Mouse (Mus musculus) heart, embryonic 10.5 days (tissue): ENCODE results near the gene Mcoln3. TPM values are rescaled to one million over a fixed set of nuclear protein-coding genes. Genes with fewer than 3 reads are reported as not detected.

Source experiments
- DNase-seq: peaks from one replicate; pipeline ENCODE4 v3.0.0-alpha.2; 2017; ENCODE audit warnings: low spot score
- H3K27ac ChIP-seq: fragments of 300-500 bp; sonication (generic); 2 replicates; pipeline ENCODE4 v1.5.1; 2016; ENCODE audit warnings: mild to moderate bottlenecking
- H3K27me3 ChIP-seq: fragments of 300-500 bp; sonication (generic); 2 replicates; pipeline ENCODE4 v1.6.1; 2016; ENCODE audit warnings: mild to moderate bottlenecking; ENCODE audit not compliant: poor library complexity, insufficient read depth, severe bottlenecking
- H3K36me3 ChIP-seq: fragments of 300-500 bp; sonication (generic); 2 replicates; pipeline ENCODE4 v1.6.1; 2016; ENCODE audit warnings: mild to moderate bottlenecking, moderate library complexity
- H3K4me1 ChIP-seq: fragments of 300-500 bp; sonication (generic); 2 replicates; pipeline ENCODE4 v1.6.1; 2016; ENCODE audit warnings: mild to moderate bottlenecking
- H3K4me3 ChIP-seq: fragments of 300-500 bp; sonication (generic); 2 replicates; pipeline ENCODE4 v1.5.1; 2016; ENCODE audit warnings: mild to moderate bottlenecking, moderate library complexity
- H3K9me3 ChIP-seq: fragments of 300-500 bp; sonication (generic); 2 replicates; pipeline ENCODE4 v1.6.1; 2016; ENCODE audit warnings: mild to moderate bottlenecking, moderate library complexity
- WGBS: fragments of 180-500 bp; shearing (Covaris S2); methylation state at CpG from one replicate; pipeline ENCODE4 v1.1.7; 2016; 5-methylcytosine and 5-hydroxymethylcytosine counted together
- polyA plus RNA-seq: library from polyadenylated mRNA; unstranded; fragments of >200 nt; fragmentation: Nextera tagmentation; extraction: Ambion mirVana; gene quantifications from 2 replicates; pipeline ENCODE4 v1.2.1, GENCODE M21; 2016

The Mcoln3 gene
- polyA plus RNA-seq, 1 experiment from 2014 or later: 3.6 TPM

DNA sequence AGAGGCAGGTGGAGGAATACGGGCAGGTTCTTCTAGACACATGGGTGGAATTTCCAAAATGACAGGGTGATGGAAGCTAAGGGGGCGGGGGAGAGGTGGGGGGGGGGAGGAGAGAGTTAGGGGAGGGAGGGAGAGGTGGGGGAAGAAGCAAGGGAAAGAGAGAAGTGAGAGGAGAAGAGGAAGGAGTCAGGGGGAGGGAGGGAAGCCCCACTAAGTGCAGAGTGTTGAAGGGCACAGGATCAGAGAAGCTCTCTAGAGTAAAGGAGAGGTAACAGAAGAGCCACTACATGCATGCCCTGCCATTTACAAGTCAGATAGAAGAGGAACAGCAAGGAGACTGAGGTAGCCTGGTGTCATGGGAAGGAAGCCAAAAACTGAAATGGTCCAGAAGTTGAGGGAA lies 39.6 kb downstream of the Mcoln3 start:
- DNase-seq: no peak
- Histone ChIP-seq H3K9me3 (no peaks in the 10 kb centered on the region), H3K27ac (no peak overlapping the region), H3K27me3 (peaks cover 21% of the 10 kb centered on the region), H3K36me3 (no peaks in the 10 kb centered on the region), H3K4me1 (peaks cover 16% of the 10 kb centered on the region; the same call in 1 of the 2 replicates), H3K4me3 (no peak overlapping the region)
- WGBS: 80% methylated on average over 2 of the region's 2 CpGs

GRCm38 (mm10) chr3:146158039-146158438 lies 40.8 kb downstream of the Mcoln3 start:
- WGBS: 82% methylated on average over 4 of the region's 4 CpGs
- H3K27ac ChIP-seq: no peak overlapping the region
- no peak overlapping the region for H3K4me3 ChIP-seq
- no peak for DNase-seq
- H3K27me3 ChIP-seq: peaks cover 11% of the 10 kb centered on the region
- peaks cover 16% of the 10 kb centered on the region; the same call in 1 of the 2 replicates for H3K4me1 ChIP-seq
- no peaks in the 10 kb centered on the region for H3K9me3 ChIP-seq
- no peaks in the 10 kb centered on the region for H3K36me3 ChIP-seq

GRCm38 (mm10) chr3:146159360-146159759 lies 42.1 kb downstream of the Mcoln3 start:
- WGBS: 86% methylated on average over 2 of the region's 2 CpGs
- no peak for DNase-seq
- peaks cover 10% of the 10 kb centered on the region; the same call in 1 of the 2 replicates for H3K27me3 ChIP-seq

GRCm38 (mm10) chr3:146162197-146162596 lies 44.9 kb downstream of the Mcoln3 start:
- 78% methylated on average over 4 of the region's 4 CpGs for WGBS
- no peak for DNase-seq

More at GRCm38 (mm10) chr3:146159360-146159759, 42.1 kb downstream of the Mcoln3 start:
- H3K4me1 ChIP-seq: peaks cover 9% of the 10 kb centered on the region; the same call in 1 of the 2 replicates
- no peak overlapping the region for H3K27ac ChIP-seq
- no peak overlapping the region for H3K4me3 ChIP-seq
- no peaks in the 10 kb centered on the region for H3K9me3 ChIP-seq
- H3K36me3 ChIP-seq: no peaks in the 10 kb centered on the region

DNA sequence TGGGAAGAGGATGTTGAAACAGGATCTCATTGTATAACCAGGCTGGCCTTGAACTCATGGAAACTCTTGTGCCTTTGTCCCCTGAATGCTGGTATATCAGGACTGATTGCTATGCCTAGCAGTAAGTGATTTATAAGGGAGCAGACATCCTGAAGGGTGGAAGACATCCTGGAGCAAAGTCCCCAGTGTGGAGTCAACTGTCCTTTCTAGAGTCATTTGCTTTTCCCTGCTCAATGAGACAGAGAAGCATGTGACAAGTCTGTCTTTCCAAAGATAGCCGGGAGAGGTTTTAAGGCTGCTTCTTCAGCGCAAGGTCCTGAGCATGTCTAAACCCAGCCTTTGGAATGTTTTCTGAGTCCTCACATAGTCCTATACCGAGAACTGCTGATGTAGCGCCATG lies 52.1 kb downstream of the Mcoln3 start:
- Histone ChIP-seq H3K27ac (no peak overlapping the region), H3K4me1 (peaks cover 9% of the 10 kb centered on the region), H3K36me3 (no peaks in the 10 kb centered on the region), H3K27me3 (no peaks in the 10 kb centered on the region), H3K4me3 (no peak overlapping the region), H3K9me3 (no peaks in the 10 kb centered on the region)
- WGBS: 79% methylated on average over 4 of the region's 4 CpGs
- no peak for DNase-seq

More at GRCm38 (mm10) chr3:146162197-146162596, 44.9 kb downstream of the Mcoln3 start:
- Histone ChIP-seq H3K36me3 (no peaks in the 10 kb centered on the region), H3K27me3 (peaks cover 2% of the 10 kb centered on the region; the same call in 1 of the 2 replicates), H3K4me1 (peaks cover 9% of the 10 kb centered on the region), H3K4me3 (no peak overlapping the region), H3K27ac (no peak overlapping the region), H3K9me3 (no peaks in the 10 kb centered on the region)

GRCm38 (mm10) chr3:146173030-146173429 lies 55.8 kb downstream of the Mcoln3 start:
- H3K4me1 ChIP-seq: peaks cover under 1% of the 10 kb centered on the region; the same call in 1 of the 2 replicates
- WGBS: 55% methylated on average over 5 of the region's 5 CpGs
- H3K27ac ChIP-seq: no peak overlapping the region
- no peak overlapping the region for H3K4me3 ChIP-seq
- H3K27me3 ChIP-seq: no peaks in the 10 kb centered on the region
- no peaks in the 10 kb centered on the region for H3K36me3 ChIP-seq
- no peak for DNase-seq
- no peaks in the 10 kb centered on the region for H3K9me3 ChIP-seq

DNA sequence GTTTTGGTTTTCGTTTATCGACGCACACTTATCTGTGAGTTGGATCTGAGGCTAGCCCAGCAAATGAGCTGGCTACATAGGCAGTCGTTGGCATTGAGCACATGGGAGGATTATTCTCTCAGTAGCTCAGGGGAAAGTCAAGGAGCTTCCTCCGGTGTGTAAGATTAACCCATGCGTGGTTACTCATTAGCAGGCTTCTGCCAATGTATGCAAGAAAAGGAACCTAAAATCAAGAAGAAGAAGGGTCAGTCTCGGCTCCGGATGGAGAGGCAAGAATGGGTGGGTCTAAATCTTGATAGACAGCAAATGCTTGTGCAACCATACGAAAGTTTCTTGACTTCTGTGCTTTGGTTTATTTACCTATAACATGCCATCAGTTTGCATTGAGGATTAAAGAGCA lies 57.0 kb downstream of the Mcoln3 start:
- Histone ChIP-seq H3K9me3 (no peaks in the 10 kb centered on the region), H3K27me3 (no peaks in the 10 kb centered on the region), H3K36me3 (no peaks in the 10 kb centered on the region), H3K27ac (no peak overlapping the region), H3K4me3 (no peak overlapping the region), H3K4me1 (peaks cover 12% of the 10 kb centered on the region)
- 82% methylated on average over 9 of the region's 9 CpGs for whole genome bisulfite sequencing
- DNase-seq: no peak

- Histone ChIP-seq H3K27ac (no peak overlapping the region), H3K4me3 (0 out of 2 replicates have a peak overlapping the region, but pooled peaks have one; percentile 48), H3K27me3 (no peaks in the 10 kb centered on the region; the same call in none of the 2 replicates), H3K36me3 (no peaks in the 10 kb centered on the region), H3K4me1 (peaks cover 23% of the 10 kb centered on the region), H3K9me3 (no peaks in the 10 kb centered on the region)
- DNase-seq: no peak
- WGBS: 64% methylated on average over 7 of the region's 7 CpGs
These were observed 60.0 kb downstream of the Mcoln3 start for GRCm38 (mm10) chr3:146177295-146177694.

GRCm38 (mm10) chr3:146177748-146178582 lies 60.7 kb downstream of the Mcoln3 start:
- peak overlapping the region; percentile 48 for H3K4me3 ChIP-seq
- 6% methylated on average over 16 of the region's 16 CpGs for WGBS
- H3K27ac ChIP-seq: peak overlapping the region; percentile 77
- H3K36me3 ChIP-seq: no peaks in the 10 kb centered on the region
- H3K27me3 ChIP-seq: no peaks in the 10 kb centered on the region; the same call in none of the 2 replicates
- DNase-seq: peak; percentile 90
- no peaks in the 10 kb centered on the region for H3K9me3 ChIP-seq
- H3K4me1 ChIP-seq: peaks cover 23% of the 10 kb centered on the region

DNA sequence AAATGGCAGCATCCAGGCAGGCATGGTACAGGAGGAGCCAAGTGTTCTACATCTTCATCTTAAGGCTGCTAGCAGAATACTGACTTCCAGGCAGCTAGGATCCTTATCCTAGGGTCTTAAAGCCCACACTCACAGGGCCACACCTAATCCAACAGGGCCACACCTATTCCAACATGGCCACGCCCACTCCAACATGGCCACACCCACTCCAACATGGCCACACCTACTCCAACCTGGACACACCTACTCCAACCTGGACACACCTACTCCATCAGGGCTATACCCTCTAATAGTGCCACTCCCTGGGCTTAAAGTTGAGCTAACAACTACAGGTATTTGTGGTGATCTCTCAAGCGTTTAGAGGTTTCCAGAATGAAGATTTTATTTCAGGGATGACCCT lies 63.1 kb downstream of the Mcoln3 start:
- no peaks in the 10 kb centered on the region for H3K9me3 ChIP-seq
- H3K4me3 ChIP-seq: no peak overlapping the region
- peaks cover 33% of the 10 kb centered on the region for H3K4me1 ChIP-seq
- 34% methylated on average over 2 of the region's 2 CpGs for WGBS
- no peaks in the 10 kb centered on the region for H3K36me3 ChIP-seq
- DNase-seq: no peak
- H3K27me3 ChIP-seq: no peaks in the 10 kb centered on the region; the same call in none of the 2 replicates
- H3K27ac ChIP-seq: no peak overlapping the region; the same call in 1 of the 2 replicates

GRCm38 (mm10) chr3:146180986-146181385 lies 63.7 kb downstream of the Mcoln3 start:
- WGBS: 29% methylated on average over 3 of the region's 3 CpGs

GRCm38 (mm10) chr3:146184992-146185657 lies 67.9 kb downstream of the Mcoln3 start:
- Histone ChIP-seq H3K36me3 (no peaks in the 10 kb centered on the region), H3K9me3 (no peaks in the 10 kb centered on the region), H3K27me3 (no peaks in the 10 kb centered on the region; the same call in 1 of the 2 replicates), H3K27ac (peak overlapping the region; percentile 70), H3K4me3 (no peak overlapping the region), H3K4me1 (peaks cover 30% of the 10 kb centered on the region)
- 23% methylated on average over 13 of the region's 13 CpGs for WGBS
- no peak for DNase-seq

More at GRCm38 (mm10) chr3:146180986-146181385, 63.7 kb downstream of the Mcoln3 start:
- H3K27me3 ChIP-seq: no peaks in the 10 kb centered on the region; the same call in none of the 2 replicates
- no peaks in the 10 kb centered on the region for H3K36me3 ChIP-seq
- no peak overlapping the region for H3K4me3 ChIP-seq
- no peaks in the 10 kb centered on the region for H3K9me3 ChIP-seq
- H3K4me1 ChIP-seq: peaks cover 39% of the 10 kb centered on the region
- no peak overlapping the region for H3K27ac ChIP-seq
- DNase-seq: no peak

- H3K4me1 ChIP-seq: peaks cover 30% of the 10 kb centered on the region
- DNase-seq: no peak
- no peaks in the 10 kb centered on the region for H3K9me3 ChIP-seq
- no peak overlapping the region for H3K4me3 ChIP-seq
- H3K27me3 ChIP-seq: no peaks in the 10 kb centered on the region; the same call in 1 of the 2 replicates
- peak overlapping the region; percentile 70; the same call in 1 of the 2 replicates for H3K27ac ChIP-seq
- 84% methylated on average over 10 of the region's 10 CpGs for whole genome bisulfite sequencing
- no peaks in the 10 kb centered on the region for H3K36me3 ChIP-seq
These were observed 68.8 kb downstream of the Mcoln3 start for GRCm38 (mm10) chr3:146186033-146186432.
